Mouse (Mus musculus): ENCODE results near the gene Acss3.

- no peak for TF ChIP-seq CTCF (IDR thresholded peaks at IDR 0.05; ENCODE audit: extremely low read depth, insufficient read depth, insufficient read length, insufficient replicate concordance)
- TF ChIP-seq POLR2A (IDR thresholded peaks at IDR 0.05; ENCODE audit: low read depth, low read length), result no peak
These were observed 43.0 kb upstream of the Acss3 start for GRCm38 (mm10) chr10:107166486-107166885.
